Mouse (Mus musculus) hindbrain, embryonic 14.5 days (tissue): Measurements from ENCODE around the gene Scrn3. TPM values are rescaled to one million over a fixed set of nuclear protein-coding genes. Genes with fewer than 3 reads are reported as not detected.

Experiments
- ATAC-seq: fragments of 200-750 bp; cut with Nextera tagmentation; 2 replicates; pipeline ENCODE4 v1.8.0; 2017; ENCODE audit warnings: moderate number of reproducible peaks, mild to moderate bottlenecking, moderate TSS enrichment, moderate library complexity; ENCODE audit not compliant: low FRiP score
- DNase-seq: peaks from one replicate; pipeline ENCODE4 v3.0.0-alpha.2; 2015; ENCODE audit warnings: low spot score
- H3K27ac ChIP-seq: fragments of 300-500 bp; sonication (generic); 2 replicates; pipeline ENCODE4 v1.5.1; 2014; ENCODE audit warnings: mild to moderate bottlenecking, moderate library complexity
- H3K27me3 ChIP-seq: fragments of 300-500 bp; sonication (generic); 2 replicates; pipeline ENCODE4 v1.6.1; 2014; ENCODE audit warnings: mild to moderate bottlenecking, low read length, mixed read lengths; ENCODE audit not compliant: control insufficient read depth, insufficient read depth
- H3K36me3 ChIP-seq: fragments of 300-500 bp; sonication (generic); replicated peaks from 2 replicates; pipeline ENCODE4 v1.6.1; 2014; ENCODE audit not compliant: control insufficient read depth, insufficient read depth
- H3K4me1 ChIP-seq: fragments of 300-500 bp; sonication (generic); replicated peaks from 2 replicates; pipeline ENCODE4 v1.6.1; 2014; ENCODE audit warnings: antibody characterized with exemption, low read length, mixed read lengths; ENCODE audit not compliant: control insufficient read depth, insufficient read depth
- H3K4me2 ChIP-seq: fragments of 300-500 bp; sonication (generic); replicated peaks from 2 replicates; pipeline ENCODE4 v1.6.1; 2014; ENCODE audit warnings: mild to moderate bottlenecking, moderate library complexity
- H3K4me3 ChIP-seq: fragments of 300-500 bp; sonication (generic); replicated peaks from 2 replicates; pipeline ENCODE4 v1.5.1; 2014; ENCODE audit warnings: mild to moderate bottlenecking, low read length
- H3K9ac ChIP-seq: fragments of 300-500 bp; sonication (generic); 2 replicates; pipeline ENCODE4 v1.6.1; 2014
- H3K9me3 ChIP-seq: fragments of 300-500 bp; sonication (generic); 2 replicates; pipeline ENCODE4 v1.6.1; 2016; ENCODE audit warnings: low read length; ENCODE audit not compliant: control insufficient read depth
- WGBS: fragments of 180-500 bp; shearing (Covaris S2); extraction: QIAGEN DNeasy Blood & Tissue Kit; methylation state at CpG from one replicate; pipeline ENCODE4 v1.1.7; 2014; 5-methylcytosine and 5-hydroxymethylcytosine counted together
- polyA plus RNA-seq: library from polyadenylated mRNA; unstranded; fragments of >200 nt; fragmentation: Nextera tagmentation; extraction: Ambion mirVana; gene quantifications from 2 replicates; pipeline ENCODE4 v1.2.1, GENCODE M21; 2014

Scrn3 gene
- polyA plus RNA-seq, 1 experiment from 2014 or later: 6.9 TPM

GRCm38 (mm10) chr2:73302722-73303121 is 9.7 kb upstream of the Scrn3 start:
- 95% methylated on average over 9 of the region's 9 CpGs for WGBS
- Histone ChIP-seq H3K9me3 (no peaks in the 10 kb centered on the region), H3K27ac (no peak overlapping the region), H3K4me1 (no peaks in the 10 kb centered on the region), H3K4me3 (no peak overlapping the region), H3K27me3 (no peaks in the 10 kb centered on the region), H3K36me3 (peaks cover 66% of the 10 kb centered on the region), H3K4me2 (no peak overlapping the region), H3K9ac (no peak overlapping the region)
- ATAC-seq (no peak), DNase-seq (no peak)

- H3K27me3 ChIP-seq: no peaks in the 10 kb centered on the region
- no peak overlapping the region for H3K4me2 ChIP-seq
- H3K4me1 ChIP-seq: no peaks in the 10 kb centered on the region
- DNase-seq: no peak
- ATAC-seq: no peak
- no peak overlapping the region for H3K9ac ChIP-seq
- peaks cover 76% of the 10 kb centered on the region for H3K36me3 ChIP-seq
- no peaks in the 10 kb centered on the region for H3K9me3 ChIP-seq
- no peak overlapping the region for H3K4me3 ChIP-seq
- H3K27ac ChIP-seq: no peak overlapping the region
- 97% methylated on average over 5 of the region's 5 CpGs for WGBS
Observed at GRCm38 (mm10) chr2:73304506-73304905, 7.9 kb upstream of the Scrn3 start.

- Histone ChIP-seq H3K4me2 (no peak overlapping the region), H3K36me3 (peaks cover 82% of the 10 kb centered on the region), H3K9ac (no peak overlapping the region), H3K4me1 (no peaks in the 10 kb centered on the region), H3K27me3 (no peaks in the 10 kb centered on the region), H3K27ac (no peak overlapping the region), H3K4me3 (no peak overlapping the region), H3K9me3 (no peaks in the 10 kb centered on the region)
- DNase-seq (no peak), ATAC-seq (no peak)
- 87% methylated on average over 7 of the region's 7 CpGs for WGBS
Observed at GRCm38 (mm10) chr2:73306006-73306405, 6.4 kb upstream of the Scrn3 start.

- peak; percentile 28; the same call in 1 of the 2 replicates for ATAC-seq
- Histone ChIP-seq H3K36me3 (peaks cover 20% of the 10 kb centered on the region), H3K4me2 (peak overlapping the region; percentile 49), H3K9me3 (no peaks in the 10 kb centered on the region), H3K9ac (peak overlapping the region; percentile 64), H3K27me3 (no peaks in the 10 kb centered on the region), H3K4me1 (peaks cover 9% of the 10 kb centered on the region), H3K27ac (peak overlapping the region; percentile 79), H3K4me3 (peak overlapping the region; percentile 80)
- DNase-seq: no peak
- WGBS: 43% methylated on average over 14 of the region's 14 CpGs
Observed at GRCm38 (mm10) chr2:73313117-73313501, 708 bp downstream of the Scrn3 start.

GRCm38 (mm10) chr2:73314311-73314710 is 1.9 kb downstream of the Scrn3 start:
- H3K4me3 ChIP-seq: no peak overlapping the region
- peaks cover 9% of the 10 kb centered on the region for H3K4me1 ChIP-seq
- no peak overlapping the region for H3K9ac ChIP-seq
- ATAC-seq (no peak), DNase-seq (no peak)
- H3K27me3 ChIP-seq: no peaks in the 10 kb centered on the region
- peaks cover 15% of the 10 kb centered on the region for H3K36me3 ChIP-seq
- H3K9me3 ChIP-seq: no peaks in the 10 kb centered on the region
- no peak overlapping the region for H3K4me2 ChIP-seq
- 97% methylated on average over 3 of the region's 3 CpGs for WGBS
- H3K27ac ChIP-seq: no peak overlapping the region

GRCm38 (mm10) chr2:73317426-73317825 is 5.0 kb downstream of the Scrn3 start:
- ATAC-seq (no peak), DNase-seq (no peak)
- H3K4me1 ChIP-seq: no peaks in the 10 kb centered on the region
- H3K9me3 ChIP-seq: no peaks in the 10 kb centered on the region
- WGBS: 94% methylated on average over 9 of the region's 9 CpGs
- H3K36me3 ChIP-seq: peaks cover 6% of the 10 kb centered on the region; the same call in 1 of the 2 replicates
- H3K27me3 ChIP-seq: no peaks in the 10 kb centered on the region
- H3K4me3 ChIP-seq: no peak overlapping the region
- no peak overlapping the region for H3K27ac ChIP-seq
- H3K9ac ChIP-seq: no peak overlapping the region
- H3K4me2 ChIP-seq: no peak overlapping the region

GRCm38 (mm10) chr2:73319218-73319617 is 6.8 kb downstream of the Scrn3 start:
- no peaks in the 10 kb centered on the region for H3K9me3 ChIP-seq
- H3K4me3 ChIP-seq: no peak overlapping the region
- WGBS: 92% methylated on average over 5 of the region's 5 CpGs
- H3K4me2 ChIP-seq: no peak overlapping the region
- no peaks in the 10 kb centered on the region for H3K27me3 ChIP-seq
- no peak overlapping the region for H3K27ac ChIP-seq
- no peak for DNase-seq
- no peak for ATAC-seq
- no peaks in the 10 kb centered on the region for H3K4me1 ChIP-seq
- H3K9ac ChIP-seq: no peak overlapping the region
- H3K36me3 ChIP-seq: peaks cover 6% of the 10 kb centered on the region; the same call in 1 of the 2 replicates

- WGBS: 72% methylated on average over 12 of the region's 12 CpGs
- Histone ChIP-seq H3K4me3 (no peak overlapping the region), H3K9ac (no peak overlapping the region), H3K4me2 (no peak overlapping the region), H3K27me3 (no peaks in the 10 kb centered on the region), H3K27ac (no peak overlapping the region), H3K9me3 (no peaks in the 10 kb centered on the region), H3K36me3 (peaks cover 6% of the 10 kb centered on the region; the same call in 1 of the 2 replicates), H3K4me1 (no peaks in the 10 kb centered on the region)
- no peak for ATAC-seq
- no peak for DNase-seq
Observed at GRCm38 (mm10) chr2:73322991-73323390, 10.6 kb downstream of the Scrn3 start.

- H3K9ac ChIP-seq: no peak overlapping the region
- H3K4me3 ChIP-seq: no peak overlapping the region
- no peak for ATAC-seq
- no peaks in the 10 kb centered on the region for H3K27me3 ChIP-seq
- no peaks in the 10 kb centered on the region for H3K36me3 ChIP-seq
- H3K9me3 ChIP-seq: no peaks in the 10 kb centered on the region
- no peak for DNase-seq
- no peak overlapping the region for H3K4me2 ChIP-seq
- 80% methylated on average over 5 of the region's 5 CpGs for WGBS
- H3K27ac ChIP-seq: no peak overlapping the region
- no peaks in the 10 kb centered on the region for H3K4me1 ChIP-seq
Observed at GRCm38 (mm10) chr2:73325871-73326270, 13.5 kb downstream of the Scrn3 start.

- Histone ChIP-seq H3K27me3 (no peaks in the 10 kb centered on the region), H3K4me2 (no peak overlapping the region), H3K36me3 (no peaks in the 10 kb centered on the region), H3K9me3 (no peaks in the 10 kb centered on the region), H3K4me1 (no peaks in the 10 kb centered on the region), H3K27ac (no peak overlapping the region), H3K9ac (no peak overlapping the region), H3K4me3 (no peak overlapping the region)
- WGBS: 89% methylated on average over 3 of the region's 3 CpGs
- DNase-seq (no peak), ATAC-seq (no peak)
Observed at GRCm38 (mm10) chr2:73335949-73336348, 23.5 kb downstream of the Scrn3 start.
